Mouse (Mus musculus) bone marrow macrophage, adult 2 months (primary cell): ENCODE measurements around the gene Erf. TPM values are rescaled to one million over a fixed set of nuclear protein-coding genes. Genes with fewer than 3 reads are reported as not detected.
A peak's percentile ranks its signal among the peaks of the same experiment; 100 is the strongest.

ENCODE experiments used
- H3K27ac ChIP-seq: 2 replicates; pipeline ENCODE4 v1.5.1; 2012; ENCODE audit warnings: low read depth, low read length; ENCODE audit not compliant: insufficient read depth
- H3K4me1 ChIP-seq: 2 replicates; pipeline ENCODE4 v1.6.1; 2012; ENCODE audit warnings: low read length; ENCODE audit not compliant: control insufficient read depth, insufficient read depth
- H3K4me3 ChIP-seq: 2 replicates; pipeline ENCODE4 v1.5.1; 2012; ENCODE audit warnings: mild to moderate bottlenecking, low read length, moderate library complexity; ENCODE audit not compliant: insufficient read depth
- CTCF ChIP-seq: IDR thresholded peaks from 2 replicates; pipeline ENCODE4 v1.5.1; 2012; ENCODE audit warnings: low read depth, mild to moderate bottlenecking, low read length, moderate library complexity
- POLR2A ChIP-seq: IDR thresholded peaks from 2 replicates; pipeline ENCODE4 v1.6.1; 2012; ENCODE audit warnings: mild to moderate bottlenecking, low read depth, low read length, borderline replicate concordance
- polyA plus RNA-seq: library from polyadenylated mRNA; stranded (reverse); fragments of >200 nt; gene quantifications from 2 replicates; pipeline ENCODE4 v1.2.4, GENCODE M21; 2012; ENCODE audit not compliant: missing spikeins, insufficient read depth, insufficient read length

Gene Erf
- polyA plus RNA-seq, 1 experiment, result 27.8 TPM

DNA sequence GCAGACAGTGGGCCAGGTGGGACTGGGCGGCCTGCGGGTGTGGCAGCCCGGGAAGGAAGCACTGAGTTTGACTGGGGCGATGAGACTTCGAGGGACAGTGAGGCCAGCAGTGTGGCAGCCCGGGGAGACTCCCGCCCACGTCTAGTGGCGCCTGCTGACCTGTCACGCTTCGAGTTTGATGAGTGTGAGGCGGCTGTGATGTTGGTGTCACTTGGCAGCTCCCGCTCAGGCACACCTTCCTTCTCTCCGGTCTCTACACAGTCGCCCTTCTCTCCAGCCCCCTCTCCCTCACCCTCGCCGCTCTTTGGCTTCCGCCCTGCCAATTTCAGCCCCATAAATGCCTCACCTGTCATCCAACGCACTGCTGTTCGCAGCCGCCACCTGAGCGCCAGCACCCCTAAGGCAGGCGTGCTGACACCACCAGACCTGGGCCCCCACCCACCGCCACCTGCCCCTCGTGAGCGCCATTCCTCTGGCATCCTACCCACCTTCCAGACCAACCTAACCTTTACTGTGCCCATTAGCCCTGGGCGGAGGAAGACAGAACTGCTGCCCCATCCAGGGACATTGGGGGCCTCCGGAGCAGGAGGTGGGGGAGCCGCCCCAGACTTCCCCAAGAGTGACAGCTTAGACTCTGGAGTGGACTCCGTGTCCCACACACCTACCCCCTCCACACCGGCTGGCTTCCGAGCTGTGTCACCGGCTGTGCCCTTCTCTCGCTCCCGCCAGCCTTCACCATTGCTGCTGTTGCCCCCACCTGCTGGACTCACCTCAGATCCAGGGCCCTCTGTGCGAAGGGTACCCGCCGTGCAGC is 22.1 kb upstream of the Erf start:
- TF ChIP-seq POLR2A, result no peak
- TF ChIP-seq CTCF, result no peak
- Histone ChIP-seq H3K4me1 (peaks cover 42% of the 10 kb centered on the region), H3K27ac (no peak overlapping the region)

GRCm38 (mm10) chr7:25271651-25272444 is 21.3 kb upstream of the Erf start:
- no peak overlapping the region for H3K27ac ChIP-seq

More for the DNA sequence above, 22.1 kb upstream of the Erf start:
- H3K4me3 ChIP-seq, result no peak overlapping the region

DNA sequence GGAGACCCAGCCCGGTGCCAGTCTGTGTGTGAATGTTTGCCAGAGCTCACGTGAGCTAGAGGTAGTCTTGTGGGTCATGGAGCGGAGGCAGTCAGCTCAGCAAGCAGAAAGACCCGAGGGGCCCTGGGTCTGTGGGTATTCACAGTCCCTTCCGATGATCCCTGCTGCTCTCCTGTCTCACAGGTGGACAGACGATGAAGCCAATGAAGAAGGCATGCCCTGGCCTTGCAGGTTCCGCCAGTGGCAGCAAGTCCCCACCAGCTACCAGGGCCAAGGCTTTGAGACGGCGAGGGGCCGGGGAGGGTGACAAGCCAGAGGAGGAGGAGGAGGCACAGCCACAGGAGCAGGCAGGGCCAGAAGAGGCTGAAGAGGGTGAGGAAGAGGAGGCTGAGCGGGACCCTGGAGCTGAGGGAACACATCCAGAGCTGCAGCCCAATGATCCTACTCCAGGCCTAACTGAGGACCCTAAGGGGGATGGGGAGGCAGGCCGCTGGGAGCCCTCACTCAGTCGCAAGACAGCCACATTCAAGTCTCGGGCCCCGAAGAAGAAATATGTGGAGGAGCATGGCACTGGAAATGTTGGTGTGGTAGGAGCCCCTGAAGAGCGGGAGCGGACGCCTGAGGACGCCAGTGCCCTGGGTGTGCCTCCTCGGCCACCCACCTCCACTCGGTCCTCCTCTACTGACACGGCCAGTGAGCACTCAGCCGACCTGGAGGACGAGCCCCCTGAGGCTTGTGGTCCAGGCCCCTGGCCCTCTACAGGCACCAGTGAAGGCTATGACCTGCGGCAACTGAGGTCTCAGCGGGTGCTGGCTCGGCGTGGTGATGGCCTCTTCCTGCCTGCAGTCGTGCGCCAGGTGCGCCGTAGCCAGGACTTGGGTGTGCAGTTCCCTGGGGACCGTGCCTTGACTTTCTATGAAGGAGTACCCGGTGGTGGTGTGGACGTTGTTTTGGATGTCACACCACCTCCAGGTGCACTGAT is 20.4 kb upstream of the Erf start:
- no peak overlapping the region for H3K27ac ChIP-seq
- TF ChIP-seq POLR2A, result no peak
- peaks cover 38% of the 10 kb centered on the region for H3K4me1 ChIP-seq
- H3K4me3 ChIP-seq, result no peak overlapping the region

More at GRCm38 (mm10) chr7:25271651-25272444, 21.3 kb upstream of the Erf start:
- no peak for TF ChIP-seq POLR2A
- TF ChIP-seq CTCF, result no peak
- H3K4me3 ChIP-seq, result no peak overlapping the region
- H3K4me1 ChIP-seq, result peaks cover 38% of the 10 kb centered on the region

DNA sequence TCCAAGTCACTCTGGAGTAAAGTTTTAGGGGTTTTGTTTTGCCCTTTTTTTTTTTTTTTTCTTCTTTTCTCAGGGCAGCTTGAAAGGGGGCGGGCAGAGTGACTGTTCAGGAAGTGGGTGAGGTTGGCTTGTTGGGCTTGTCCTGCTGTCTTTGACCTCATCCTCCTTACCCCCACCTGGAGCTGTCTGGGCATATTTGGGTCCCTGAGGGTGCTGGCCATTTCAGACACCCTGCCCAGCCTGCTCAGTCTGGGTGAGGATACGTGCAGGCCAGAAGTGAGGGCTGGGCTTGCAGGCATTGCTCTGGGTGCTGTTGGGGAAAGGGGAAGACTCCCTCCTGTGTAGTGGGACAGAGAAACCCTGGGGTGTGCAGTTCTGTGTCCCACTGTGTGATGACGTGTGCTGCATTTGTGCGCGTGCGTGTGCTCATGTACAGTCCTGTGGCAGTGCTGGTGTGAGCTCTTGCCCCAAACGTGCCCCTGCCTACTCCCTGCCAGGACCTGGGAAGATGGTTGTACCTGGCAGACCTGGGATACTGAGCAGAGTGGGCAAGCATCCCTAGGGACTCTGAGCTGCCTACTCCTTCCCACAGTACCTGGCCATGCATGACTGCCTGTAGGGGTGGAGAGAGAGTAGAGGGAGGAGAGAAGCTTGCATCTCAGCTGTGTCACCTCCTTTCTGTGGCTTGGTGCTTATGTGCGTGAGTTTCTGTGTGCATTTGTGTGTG is 19.1 kb upstream of the Erf start:
- Histone ChIP-seq H3K4me1 (peaks cover 32% of the 10 kb centered on the region), H3K4me3 (peak overlapping the region; percentile 79), H3K27ac (peak overlapping the region; percentile 85)
- no peak for TF ChIP-seq CTCF
- TF ChIP-seq POLR2A, result no peak

- TF ChIP-seq CTCF (no peak), POLR2A (no peak)
- Histone ChIP-seq H3K27ac (peak overlapping the region; percentile 85), H3K4me1 (peaks cover 26% of the 10 kb centered on the region), H3K4me3 (peak overlapping the region; percentile 79)
Observed at GRCm38 (mm10) chr7:25269029-25269428, 18.5 kb upstream of the Erf start.

DNA sequence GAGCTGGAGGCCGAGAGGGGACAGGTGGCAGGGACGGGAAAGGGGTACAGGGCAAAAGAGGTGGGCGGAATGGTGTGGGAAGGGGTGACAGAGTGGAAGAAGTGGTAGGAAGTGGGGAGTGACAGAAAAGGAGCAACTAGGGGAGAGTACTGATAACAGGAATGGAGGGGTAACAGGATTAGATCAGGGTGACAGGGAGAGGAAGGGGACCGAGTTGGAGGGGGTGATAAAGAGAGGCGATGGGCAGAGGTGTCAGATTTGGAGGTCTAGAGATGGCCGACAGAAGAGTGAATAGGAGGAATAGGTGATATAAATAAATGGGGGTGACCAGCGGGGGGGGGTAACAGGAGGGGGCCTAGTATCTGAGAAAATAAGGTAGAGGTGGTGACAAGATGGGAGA is 18.0 kb upstream of the Erf start:
- TF ChIP-seq POLR2A (no peak), CTCF (no peak)
- peak overlapping the region; percentile 79 for H3K4me3 ChIP-seq
- H3K27ac ChIP-seq, result peak overlapping the region; percentile 85
- H3K4me1 ChIP-seq, result peaks cover 24% of the 10 kb centered on the region

GRCm38 (mm10) chr7:25267751-25268463 is 17.3 kb upstream of the Erf start:
- no peak for TF ChIP-seq POLR2A
- no peak for TF ChIP-seq CTCF
- Histone ChIP-seq H3K27ac (peak overlapping the region; percentile 91), H3K4me3 (peak overlapping the region; percentile 84), H3K4me1 (peaks cover 24% of the 10 kb centered on the region)

DNA sequence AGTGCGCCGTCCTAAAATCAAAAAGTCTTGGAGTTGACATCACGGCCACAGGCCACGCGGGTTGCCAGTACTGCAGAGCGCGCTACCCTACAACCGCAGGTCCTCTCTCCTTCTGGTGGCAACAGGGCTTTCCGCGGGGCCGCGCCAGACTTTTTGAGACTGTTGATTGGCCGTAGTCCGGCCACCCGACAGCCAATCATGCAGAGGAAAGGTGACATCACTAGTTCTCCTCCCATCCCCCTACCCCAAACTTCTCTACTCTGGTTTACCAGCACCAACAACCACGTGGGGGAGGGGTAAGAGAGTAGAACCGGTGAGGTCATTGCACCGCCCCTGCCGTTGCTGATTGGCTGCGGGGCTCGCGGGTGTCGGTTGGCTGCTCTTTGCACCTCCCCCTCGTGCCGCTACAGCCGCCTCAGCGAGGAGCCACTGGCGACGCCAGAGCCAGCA is 16.8 kb upstream of the Erf start, which contains the start of gene Cic:
Cic (plus strand) TSS at position 404 of the 450 bp plus-strand sequence.
- H3K4me1 ChIP-seq, result peaks cover 24% of the 10 kb centered on the region
- H3K4me3 ChIP-seq, result peak within 1 kb of the TSS; percentile 84
- H3K27ac ChIP-seq, result peak within 1 kb of the TSS; percentile 91
- TF ChIP-seq POLR2A (no peak), CTCF (no peak)
